Mouse (Mus musculus): ENCODE data around the gene Gja5.

GRCm38 (mm10) chr3:97060119-97060518 lies 155.6 kb downstream of the Gja5 start:
- TF ChIP-seq CTCF (IDR thresholded peaks at IDR 0.05) (no peak), POLR2A (IDR thresholded peaks at IDR 0.05; ENCODE audit: insufficient read depth, low read depth, low read length) (no peak)

Measured in heart, adult 2 months (tissue).